Mouse (Mus musculus) heart, adult 2 months (tissue): ENCODE data around the gene Mea1.

Experiments
- CTCF ChIP-seq: fragments of 200-600 bp; IDR thresholded peaks from 2 replicates; pipeline ENCODE4 v1.8.1; 2022; ENCODE audit warnings: antibody characterized with exemption, mild to moderate bottlenecking, moderate library complexity
- EP300 ChIP-seq: fragments of 200-500 bp; IDR thresholded peaks from 2 replicates; pipeline ENCODE4 v1.6.1; 2011; ENCODE audit warnings: low read depth, low read length, control low read depth; ENCODE audit not compliant: insufficient read depth

DNA sequence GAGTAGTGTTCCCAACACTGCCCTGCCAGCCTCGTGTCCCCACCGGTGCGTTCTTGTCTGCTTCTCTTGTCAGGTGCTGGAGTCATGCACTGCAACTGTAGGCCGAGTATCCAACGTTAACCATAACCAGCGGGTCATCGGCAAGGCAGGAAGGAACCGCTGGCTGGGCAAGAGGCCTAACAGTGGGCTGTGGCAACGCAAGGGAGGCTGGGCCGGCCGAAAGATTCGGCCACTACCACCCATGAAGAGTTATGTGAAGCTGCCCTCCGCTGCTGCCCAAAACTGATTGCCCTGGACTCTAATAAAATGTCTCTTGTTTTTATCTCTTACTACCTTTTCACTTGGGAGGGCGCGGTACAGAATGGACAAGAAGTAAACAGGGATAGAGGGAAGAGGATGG lies 28.8 kb upstream of the Mea1 start:
- TF ChIP-seq EP300 = no peak
- TF ChIP-seq CTCF = no peak
